Mouse (Mus musculus): ENCODE data around the gene Wdr61. TPM values are rescaled to one million over a fixed set of nuclear protein-coding genes. Genes with fewer than 3 reads are reported as not detected.
"Not testable (repeated sequence)": the region's sequence is repeated elsewhere in the genome, so short reads cannot be mapped to it uniquely, and the experiment has no call there.

Gene Wdr61
- polyA plus RNA-seq, 1 experiment from 2014 or later: 159 TPM

GRCm38 (mm10) chr9:54699087-54699344 is 35.3 kb downstream of the Wdr61 start:
- H3K4me1 ChIP-seq (replicated peaks; ENCODE audit: control insufficient read depth, insufficient read depth, low read length): peaks cover 2% of the 10 kb centered on the region; the same call in 1 of the 2 replicates
- DNase-seq (ENCODE audit: low spot score) (no peak), ATAC-seq (replicated peaks; ENCODE audit: low FRiP score) (peak; percentile 55)
- peak overlapping the region; percentile 75 for H3K9ac ChIP-seq (ENCODE audit: low read length)
- 10% methylated on average over 27 of the region's 27 CpGs for WGBS
- no peaks in the 10 kb centered on the region for H3K36me3 ChIP-seq (ENCODE audit: control insufficient read depth, insufficient read depth, low read length)
- peaks cover 27% of the 10 kb centered on the region for H3K27me3 ChIP-seq (ENCODE audit: control insufficient read depth, insufficient read depth, low read length)
- no peaks in the 10 kb centered on the region for H3K9me3 ChIP-seq (ENCODE audit: control insufficient read depth, low read length)
- no peak overlapping the region for H3K27ac ChIP-seq (ENCODE audit: low read depth, low read length)
- H3K4me3 ChIP-seq (ENCODE audit: low read depth, low read length): peak overlapping the region; percentile 63
- H3K4me2 ChIP-seq (ENCODE audit: low read depth, low read length, severe bottlenecking): peak overlapping the region; percentile 93

GRCm38 (mm10) chr9:54698318-54699086 is 35.8 kb downstream of the Wdr61 start, which contains the start of gene Dnaja4:
Gene Dnaja4 (plus strand): TSS chr9:54698873.
- DNase-seq (ENCODE audit: low spot score) (no peak), ATAC-seq (replicated peaks; ENCODE audit: low FRiP score) (peak; percentile 49; the same call in 1 of the 2 replicates)
- Histone ChIP-seq H3K27me3 (ENCODE audit: control insufficient read depth, insufficient read depth, low read length) (peaks cover 27% of the 10 kb centered on the region), H3K4me1 (replicated peaks; ENCODE audit: control insufficient read depth, insufficient read depth, low read length) (peaks cover 2% of the 10 kb centered on the region; the same call in 1 of the 2 replicates), H3K9ac (ENCODE audit: low read length) (peak within 1 kb of the TSS; percentile 75), H3K9me3 (ENCODE audit: control insufficient read depth, low read length) (no peaks in the 10 kb centered on the region), H3K36me3 (ENCODE audit: control insufficient read depth, insufficient read depth, low read length) (no peaks in the 10 kb centered on the region), H3K4me3 (ENCODE audit: low read depth, low read length) (peak within 1 kb of the TSS; percentile 63), H3K27ac (ENCODE audit: low read depth, low read length) (no peak within 1 kb of the TSS), H3K4me2 (ENCODE audit: low read depth, low read length, severe bottlenecking) (peak within 1 kb of the TSS; percentile 93)
- WGBS: 69% methylated on average over 17 of the region's 17 CpGs

GRCm38 (mm10) chr9:54691241-54691805 is 43.0 kb downstream of the Wdr61 start:
- H3K9me3 ChIP-seq (ENCODE audit: control insufficient read depth, low read length); H3K4me1 ChIP-seq (replicated peaks; ENCODE audit: control insufficient read depth, insufficient read depth, low read length); H3K27ac ChIP-seq (ENCODE audit: low read depth, low read length); H3K36me3 ChIP-seq (ENCODE audit: control insufficient read depth, insufficient read depth, low read length); H3K27me3 ChIP-seq (ENCODE audit: control insufficient read depth, insufficient read depth, low read length): not testable (repeated sequence)
- ATAC-seq (replicated peaks; ENCODE audit: low FRiP score) (peak; percentile 39; the same call in 1 of the 2 replicates), DNase-seq (ENCODE audit: low spot score) (peak; percentile 61)
- Histone ChIP-seq H3K9ac (ENCODE audit: low read length) (0 out of 2 replicates have a peak overlapping the region, but pooled peaks have one; percentile 0), H3K4me2 (ENCODE audit: low read depth, low read length, severe bottlenecking) (peak overlapping the region; percentile 53), H3K4me3 (ENCODE audit: low read depth, low read length) (peak overlapping the region; percentile 6)
- WGBS: 5% methylated on average over 31 of the region's 31 CpGs

GRCm38 (mm10) chr9:54690697-54691096 is 43.6 kb downstream of the Wdr61 start:
- WGBS: 37% methylated on average over 2 of the region's 2 CpGs
- not testable (repeated sequence) for H3K36me3 ChIP-seq (ENCODE audit: control insufficient read depth, insufficient read depth, low read length); H3K27ac ChIP-seq (ENCODE audit: low read depth, low read length); H3K4me2 ChIP-seq (ENCODE audit: low read depth, low read length, severe bottlenecking); H3K27me3 ChIP-seq (ENCODE audit: control insufficient read depth, insufficient read depth, low read length); DNase-seq (ENCODE audit: low spot score); H3K4me3 ChIP-seq (ENCODE audit: low read depth, low read length); H3K4me1 ChIP-seq (replicated peaks; ENCODE audit: control insufficient read depth, insufficient read depth, low read length); H3K9ac ChIP-seq (ENCODE audit: low read length); H3K9me3 ChIP-seq (ENCODE audit: control insufficient read depth, low read length)
- ATAC-seq (replicated peaks; ENCODE audit: low FRiP score): 0 out of 2 replicates have a peak, but pooled peaks have one; percentile 7

GRCm38 (mm10) chr9:54689446-54689845 is 44.9 kb downstream of the Wdr61 start:
- no peaks in the 10 kb centered on the region for H3K4me1 ChIP-seq (replicated peaks; ENCODE audit: control insufficient read depth, insufficient read depth, low read length)
- DNase-seq (ENCODE audit: low spot score): no peak
- no peak overlapping the region for H3K4me3 ChIP-seq (ENCODE audit: low read depth, low read length)
- WGBS: 77% methylated on average over 8 of the region's 8 CpGs
- ATAC-seq (replicated peaks; ENCODE audit: low FRiP score): no peak
- no peaks in the 10 kb centered on the region for H3K9me3 ChIP-seq (ENCODE audit: control insufficient read depth, low read length)
- no peak overlapping the region for H3K4me2 ChIP-seq (ENCODE audit: low read depth, low read length, severe bottlenecking)
- H3K27ac ChIP-seq (ENCODE audit: low read depth, low read length): no peak overlapping the region
- H3K36me3 ChIP-seq (ENCODE audit: control insufficient read depth, insufficient read depth, low read length): no peaks in the 10 kb centered on the region
- H3K9ac ChIP-seq (ENCODE audit: low read length): no peak overlapping the region
- no peaks in the 10 kb centered on the region; the same call in 1 of the 2 replicates for H3K27me3 ChIP-seq (ENCODE audit: control insufficient read depth, insufficient read depth, low read length)

GRCm38 (mm10) chr9:54687246-54688236 is 46.8 kb downstream of the Wdr61 start:
- no peak overlapping the region for H3K4me3 ChIP-seq (ENCODE audit: low read depth, low read length)
- H3K9ac ChIP-seq (ENCODE audit: low read length): no peak overlapping the region
- no peaks in the 10 kb centered on the region for H3K9me3 ChIP-seq (ENCODE audit: control insufficient read depth, low read length)
- no peak for ATAC-seq (replicated peaks; ENCODE audit: low FRiP score)
- WGBS: 69% methylated on average over 14 of the region's 14 CpGs
- no peak overlapping the region for H3K4me2 ChIP-seq (ENCODE audit: low read depth, low read length, severe bottlenecking)
- no peaks in the 10 kb centered on the region for H3K36me3 ChIP-seq (ENCODE audit: control insufficient read depth, insufficient read depth, low read length)
- H3K27me3 ChIP-seq (ENCODE audit: control insufficient read depth, insufficient read depth, low read length): no peaks in the 10 kb centered on the region; the same call in 1 of the 2 replicates
- H3K4me1 ChIP-seq (replicated peaks; ENCODE audit: control insufficient read depth, insufficient read depth, low read length): no peaks in the 10 kb centered on the region
- H3K27ac ChIP-seq (ENCODE audit: low read depth, low read length): no peak overlapping the region
- DNase-seq (ENCODE audit: low spot score): no peak

- WGBS: 71% methylated on average over 7 of the region's 7 CpGs
- no peak overlapping the region for H3K9ac ChIP-seq (ENCODE audit: low read length)
- H3K4me1 ChIP-seq (replicated peaks; ENCODE audit: control insufficient read depth, insufficient read depth, low read length): no peaks in the 10 kb centered on the region
- no peak for DNase-seq (ENCODE audit: low spot score)
- H3K4me3 ChIP-seq (ENCODE audit: low read depth, low read length): no peak overlapping the region
- H3K4me2 ChIP-seq (ENCODE audit: low read depth, low read length, severe bottlenecking): no peak overlapping the region
- no peaks in the 10 kb centered on the region for H3K9me3 ChIP-seq (ENCODE audit: control insufficient read depth, low read length)
- no peaks in the 10 kb centered on the region for H3K27me3 ChIP-seq (ENCODE audit: control insufficient read depth, insufficient read depth, low read length)
- ATAC-seq (replicated peaks; ENCODE audit: low FRiP score): no peak
- no peak overlapping the region for H3K27ac ChIP-seq (ENCODE audit: low read depth, low read length)
- no peaks in the 10 kb centered on the region for H3K36me3 ChIP-seq (ENCODE audit: control insufficient read depth, insufficient read depth, low read length)
Observed at GRCm38 (mm10) chr9:54683814-54684605, 50.3 kb downstream of the Wdr61 start.

GRCm38 (mm10) chr9:54682846-54683245 is 51.5 kb downstream of the Wdr61 start:
- Histone ChIP-seq H3K27me3 (ENCODE audit: control insufficient read depth, insufficient read depth, low read length) (no peaks in the 10 kb centered on the region), H3K4me1 (replicated peaks; ENCODE audit: control insufficient read depth, insufficient read depth, low read length) (no peaks in the 10 kb centered on the region), H3K36me3 (ENCODE audit: control insufficient read depth, insufficient read depth, low read length) (no peaks in the 10 kb centered on the region), H3K9ac (ENCODE audit: low read length) (no peak overlapping the region), H3K27ac (ENCODE audit: low read depth, low read length) (no peak overlapping the region), H3K4me2 (ENCODE audit: low read depth, low read length, severe bottlenecking) (no peak overlapping the region), H3K4me3 (ENCODE audit: low read depth, low read length) (no peak overlapping the region), H3K9me3 (ENCODE audit: control insufficient read depth, low read length) (no peaks in the 10 kb centered on the region)
- WGBS: 79% methylated on average over 4 of the region's 4 CpGs
- no peak for ATAC-seq (replicated peaks; ENCODE audit: low FRiP score)
- DNase-seq (ENCODE audit: low spot score): no peak
